Mouse (Mus musculus): ENCODE results near the gene Bcl9l. TPM values are rescaled to one million over a fixed set of nuclear protein-coding genes. Genes with fewer than 3 reads are reported as not detected.

Gene Bcl9l
- polyA plus RNA-seq, 1 experiment from 2014 or later, result 7.5 TPM

DNA sequence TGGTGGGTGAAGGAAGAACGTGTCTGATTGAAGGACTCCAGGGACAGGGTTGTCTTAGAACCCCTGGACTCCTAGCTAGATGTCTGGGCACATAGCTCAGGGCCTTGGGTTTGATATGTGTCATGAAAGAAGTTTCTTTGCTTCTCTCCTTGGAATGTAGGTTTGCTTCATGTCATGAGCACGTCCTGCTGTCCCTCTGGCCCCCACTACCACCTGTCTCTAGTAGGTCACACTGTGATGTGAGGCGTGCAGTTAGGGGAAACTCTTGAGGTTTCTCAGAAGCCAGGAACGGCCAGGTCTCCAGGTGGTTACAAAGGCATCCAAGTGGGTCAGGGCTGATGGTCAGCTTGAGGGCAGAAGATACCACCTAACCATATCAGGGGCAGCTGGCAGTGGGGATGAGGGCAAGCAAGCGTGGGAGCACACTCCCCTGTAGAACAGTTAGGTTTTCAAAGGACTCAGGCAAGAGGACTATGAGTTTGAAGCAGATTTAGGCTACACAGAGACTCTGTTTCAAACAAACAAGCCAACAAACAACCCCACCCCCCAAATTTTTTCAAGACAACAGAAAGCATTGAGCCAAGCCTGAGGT lies 41.7 kb downstream of the Bcl9l start:
- no peak overlapping the region for H3K27ac ChIP-seq
- no peak for ATAC-seq
- H3K27me3 ChIP-seq (replicated peaks), result no peaks in the 10 kb centered on the region
- no peak overlapping the region for H3K4me3 ChIP-seq (replicated peaks)
- H3K9ac ChIP-seq, result no peak overlapping the region
- no peaks in the 10 kb centered on the region for H3K4me1 ChIP-seq (replicated peaks)
- H3K36me3 ChIP-seq, result no peaks in the 10 kb centered on the region
- no peaks in the 10 kb centered on the region for H3K9me3 ChIP-seq
- WGBS, result 72% methylated on average over 5 of the region's 5 CpGs
- H3K4me2 ChIP-seq (replicated peaks), result no peak overlapping the region

DNA sequence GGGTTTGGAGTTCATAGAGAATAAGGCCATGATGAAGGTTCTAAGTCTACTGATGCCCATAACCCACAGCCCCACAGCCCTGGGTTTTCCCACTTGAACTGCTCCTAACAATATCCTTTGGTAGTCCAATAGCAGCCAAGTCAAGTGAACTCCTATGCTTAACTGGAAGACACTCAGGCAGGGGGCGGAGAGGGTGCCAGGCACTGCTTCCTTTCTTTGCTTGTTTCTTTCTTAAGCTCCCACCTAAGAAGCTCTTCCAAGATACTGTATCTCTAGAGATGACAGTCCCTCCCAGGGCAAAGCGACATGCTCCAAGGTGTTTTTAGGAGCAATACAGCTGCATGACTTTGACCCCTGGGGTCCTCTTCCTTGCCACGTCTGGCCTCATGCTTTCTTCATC lies 42.4 kb downstream of the Bcl9l start:
- Histone ChIP-seq H3K4me1 (replicated peaks) (no peaks in the 10 kb centered on the region), H3K36me3 (no peaks in the 10 kb centered on the region), H3K27ac (no peak overlapping the region), H3K9me3 (no peaks in the 10 kb centered on the region), H3K9ac (no peak overlapping the region), H3K4me2 (replicated peaks) (no peak overlapping the region), H3K27me3 (replicated peaks) (no peaks in the 10 kb centered on the region), H3K4me3 (replicated peaks) (no peak overlapping the region)
- ATAC-seq, result no peak
- 81% methylated on average over 3 of the region's 3 CpGs for WGBS

GRCm38 (mm10) chr9:44525589-44525988 lies 43.0 kb downstream of the Bcl9l start:
- H3K36me3 ChIP-seq, result no peaks in the 10 kb centered on the region
- ATAC-seq, result no peak
- H3K27ac ChIP-seq, result no peak overlapping the region
- WGBS, result 89% methylated on average over 8 of the region's 8 CpGs
- no peaks in the 10 kb centered on the region for H3K4me1 ChIP-seq (replicated peaks)
- H3K9ac ChIP-seq, result no peak overlapping the region
- H3K9me3 ChIP-seq, result no peaks in the 10 kb centered on the region
- H3K4me2 ChIP-seq (replicated peaks), result no peak overlapping the region
- H3K27me3 ChIP-seq (replicated peaks), result no peaks in the 10 kb centered on the region
- no peak overlapping the region for H3K4me3 ChIP-seq (replicated peaks)

- Histone ChIP-seq H3K4me3 (replicated peaks) (no peak overlapping the region), H3K4me1 (replicated peaks) (no peaks in the 10 kb centered on the region), H3K4me2 (replicated peaks) (no peak overlapping the region), H3K9me3 (no peaks in the 10 kb centered on the region), H3K27ac (no peak overlapping the region), H3K36me3 (no peaks in the 10 kb centered on the region), H3K27me3 (replicated peaks) (no peaks in the 10 kb centered on the region), H3K9ac (no peak overlapping the region)
- 60% methylated on average over 9 of the region's 9 CpGs for WGBS
- ATAC-seq, result no peak
Observed at GRCm38 (mm10) chr9:44526337-44527112, 43.9 kb downstream of the Bcl9l start.

GRCm38 (mm10) chr9:44528340-44528739 lies 45.7 kb downstream of the Bcl9l start:
- Histone ChIP-seq H3K9ac (no peak overlapping the region), H3K4me1 (replicated peaks) (no peaks in the 10 kb centered on the region), H3K27me3 (replicated peaks) (no peaks in the 10 kb centered on the region), H3K27ac (no peak overlapping the region), H3K4me3 (replicated peaks) (no peak overlapping the region), H3K4me2 (replicated peaks) (no peak overlapping the region), H3K9me3 (no peaks in the 10 kb centered on the region), H3K36me3 (no peaks in the 10 kb centered on the region)
- no peak for ATAC-seq
- WGBS, result 65% methylated on average over 8 of the region's 8 CpGs

GRCm38 (mm10) chr9:44532991-44533580 lies 50.5 kb downstream of the Bcl9l start:
- Histone ChIP-seq H3K27ac (no peak overlapping the region), H3K4me2 (replicated peaks) (no peak overlapping the region), H3K4me1 (replicated peaks) (no peaks in the 10 kb centered on the region), H3K9ac (no peak overlapping the region), H3K4me3 (replicated peaks) (no peak overlapping the region), H3K9me3 (no peaks in the 10 kb centered on the region), H3K36me3 (no peaks in the 10 kb centered on the region), H3K27me3 (replicated peaks) (no peaks in the 10 kb centered on the region)
- no peak for ATAC-seq
- WGBS, result 77% methylated on average over 6 of the region's 6 CpGs

DNA sequence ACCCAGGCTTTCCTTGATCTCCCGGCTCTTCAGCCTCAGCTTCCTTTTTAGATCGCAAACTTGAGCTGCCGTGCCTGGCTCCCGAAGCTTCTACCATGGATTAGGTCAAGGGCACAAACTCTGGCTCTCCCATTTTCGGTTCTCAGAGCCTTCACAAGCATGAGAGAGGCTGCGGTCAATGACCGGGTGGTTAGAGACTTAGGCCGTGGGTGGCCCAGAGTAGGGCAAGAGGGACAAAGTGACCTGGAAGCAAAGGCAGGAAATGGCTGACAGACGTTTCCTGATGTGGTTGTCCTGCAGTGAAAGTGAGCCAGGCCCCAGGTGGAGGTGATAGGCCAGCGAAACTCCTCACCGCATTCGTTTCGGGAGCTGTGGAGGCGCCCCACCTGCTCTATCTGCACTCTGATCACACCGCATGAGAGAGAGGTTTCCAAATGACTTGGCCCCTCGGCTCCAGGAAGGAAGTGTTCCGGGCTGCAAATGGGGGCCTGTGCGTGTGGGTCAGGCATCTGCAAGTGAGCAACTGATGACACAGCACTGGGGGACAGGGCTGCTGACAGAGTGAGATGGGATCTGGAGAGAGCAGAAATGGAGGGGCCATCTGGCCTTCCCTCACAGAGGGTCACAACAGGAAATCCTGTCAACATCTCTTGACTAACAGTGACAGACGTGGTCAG lies 55.1 kb downstream of the Bcl9l start:
- no peak overlapping the region for H3K9ac ChIP-seq
- no peaks in the 10 kb centered on the region for H3K9me3 ChIP-seq
- H3K27me3 ChIP-seq (replicated peaks), result no peaks in the 10 kb centered on the region
- no peak overlapping the region for H3K4me3 ChIP-seq (replicated peaks)
- no peaks in the 10 kb centered on the region for H3K4me1 ChIP-seq (replicated peaks)
- no peak overlapping the region for H3K4me2 ChIP-seq (replicated peaks)
- H3K36me3 ChIP-seq, result no peaks in the 10 kb centered on the region
- no peak overlapping the region for H3K27ac ChIP-seq
- WGBS, result 64% methylated on average over 19 of the region's 19 CpGs
- no peak for ATAC-seq

- Histone ChIP-seq H3K4me2 (replicated peaks) (no peak overlapping the region), H3K27me3 (replicated peaks) (no peaks in the 10 kb centered on the region), H3K9me3 (no peaks in the 10 kb centered on the region), H3K9ac (no peak overlapping the region), H3K4me3 (replicated peaks) (no peak overlapping the region), H3K27ac (no peak overlapping the region), H3K4me1 (replicated peaks) (no peaks in the 10 kb centered on the region), H3K36me3 (no peaks in the 10 kb centered on the region)
- ATAC-seq, result no peak
- WGBS, result 83% methylated on average over 2 of the region's 2 CpGs
Observed at GRCm38 (mm10) chr9:44539816-44540421, 57.3 kb downstream of the Bcl9l start.

- Histone ChIP-seq H3K4me3 (replicated peaks) (no peak overlapping the region), H3K27me3 (replicated peaks) (no peaks in the 10 kb centered on the region), H3K36me3 (no peaks in the 10 kb centered on the region), H3K27ac (no peak overlapping the region), H3K9me3 (no peaks in the 10 kb centered on the region), H3K4me1 (replicated peaks) (no peaks in the 10 kb centered on the region), H3K4me2 (replicated peaks) (no peak overlapping the region), H3K9ac (no peak overlapping the region)
- WGBS, result 78% methylated on average over 3 of the region's 3 CpGs
- ATAC-seq, result no peak
Observed at GRCm38 (mm10) chr9:44540676-44541075, 58.1 kb downstream of the Bcl9l start.

GRCm38 (mm10) chr9:44542364-44542763 lies 59.7 kb downstream of the Bcl9l start:
- Histone ChIP-seq H3K4me1 (replicated peaks) (no peaks in the 10 kb centered on the region), H3K27ac (no peak overlapping the region), H3K27me3 (replicated peaks) (no peaks in the 10 kb centered on the region), H3K4me3 (replicated peaks) (no peak overlapping the region), H3K9me3 (no peaks in the 10 kb centered on the region), H3K36me3 (no peaks in the 10 kb centered on the region), H3K4me2 (replicated peaks) (no peak overlapping the region), H3K9ac (no peak overlapping the region)
- 74% methylated on average over 4 of the region's 4 CpGs for WGBS
- ATAC-seq, result no peak

GRCm38 (mm10) chr9:44544986-44545385 lies 62.4 kb downstream of the Bcl9l start:
- H3K9ac ChIP-seq, result no peak overlapping the region

More at GRCm38 (mm10) chr9:44544986-44545385, 62.4 kb downstream of the Bcl9l start:
- Histone ChIP-seq H3K27me3 (replicated peaks) (no peaks in the 10 kb centered on the region), H3K9me3 (no peaks in the 10 kb centered on the region), H3K4me3 (replicated peaks) (no peak overlapping the region), H3K4me1 (replicated peaks) (no peaks in the 10 kb centered on the region), H3K36me3 (no peaks in the 10 kb centered on the region), H3K4me2 (replicated peaks) (no peak overlapping the region), H3K27ac (no peak overlapping the region)
- 71% methylated on average over 3 of the region's 3 CpGs for WGBS
- no peak for ATAC-seq
